Mouse (Mus musculus): ENCODE data around the gene Mrnip.
"Not testable (repeated sequence)": the region's sequence is repeated elsewhere in the genome, so short reads cannot be mapped to it uniquely, and the experiment has no call there.

DNA sequence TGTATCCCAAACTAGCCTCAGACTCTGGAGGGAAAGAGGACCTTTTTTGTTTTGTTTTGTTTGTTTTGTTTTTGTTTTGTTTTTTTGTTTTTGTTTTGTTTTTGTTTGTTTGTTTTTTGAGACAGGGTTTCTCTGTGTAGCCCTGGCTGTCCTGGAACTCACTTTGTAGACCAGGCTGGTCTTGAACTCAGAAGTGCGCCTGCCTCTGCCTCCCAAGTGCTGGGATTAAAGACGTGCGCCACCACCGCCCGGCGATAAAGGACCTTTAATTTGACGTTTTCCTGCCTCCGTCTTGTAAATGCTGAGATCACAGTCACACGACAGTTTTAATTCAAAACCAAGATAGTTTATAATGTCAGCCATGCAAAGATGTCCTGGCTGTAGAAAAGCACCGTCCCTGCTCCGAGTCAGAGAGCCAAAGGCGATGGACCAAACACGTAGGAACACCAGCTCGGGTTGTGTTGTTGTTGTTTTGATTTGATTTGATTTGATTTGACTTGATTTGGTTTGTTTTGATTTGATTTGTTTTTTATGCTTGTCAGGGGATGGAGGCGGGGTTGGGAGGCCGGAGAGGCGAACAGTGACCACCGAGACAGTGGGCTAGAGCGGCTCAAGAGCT is at the start of gene Mrnip:
- not testable (repeated sequence) for TF ChIP-seq POLR2A (IDR thresholded peaks at IDR 0.05; ENCODE audit: low read depth, low read length); CTCF (conservative IDR thresholded peaks at IDR 0.05; ENCODE audit: insufficient read depth, insufficient read length, low read depth, low read length)
